Mouse (Mus musculus): Measurements from ENCODE around the gene Mmab.

- no peak for TF ChIP-seq POU5F1 (IDR thresholded peaks at IDR 0.05; ENCODE audit: borderline replicate concordance, low read length)
- TF ChIP-seq CTCF (conservative IDR thresholded peaks at IDR 0.05; ENCODE audit: low read length) = no peak
Observed at GRCm38 (mm10) chr5:114416855-114417254, 27.0 kb downstream of the Mmab start.

Data from E14TG2a.4 (cell line).